Mouse (Mus musculus) kidney, embryonic 14.5 days (tissue): ENCODE measurements around the gene Alg11. TPM values are rescaled to one million over a fixed set of nuclear protein-coding genes. Genes with fewer than 3 reads are reported as not detected.

Source experiments
- ATAC-seq: fragments of 200-750 bp; cut with Nextera tagmentation; 2 replicates; pipeline ENCODE4 v1.8.0; 2017; ENCODE audit warnings: moderate number of reproducible peaks, mild to moderate bottlenecking, moderate TSS enrichment, moderate library complexity; ENCODE audit not compliant: low FRiP score, low TSS enrichment
- H3K27ac ChIP-seq: fragments of 300-500 bp; sonication (generic); 2 replicates; pipeline ENCODE4 v1.5.1; 2014; ENCODE audit warnings: low read depth, mild to moderate bottlenecking, low read length, moderate library complexity, mixed read lengths
- H3K27me3 ChIP-seq: fragments of 300-500 bp; sonication (generic); 2 replicates; pipeline ENCODE4 v1.6.1; 2014; ENCODE audit warnings: mild to moderate bottlenecking, low read length; ENCODE audit not compliant: control insufficient read depth, insufficient read depth
- H3K36me3 ChIP-seq: fragments of 300-500 bp; sonication (generic); 2 replicates; pipeline ENCODE4 v1.6.1; 2014; ENCODE audit warnings: low read length, mixed read lengths; ENCODE audit not compliant: control insufficient read depth, insufficient read depth
- H3K4me1 ChIP-seq: fragments of 300-500 bp; sonication (generic); 2 replicates; pipeline ENCODE4 v1.6.1; 2014; ENCODE audit warnings: low read length, mixed read lengths; ENCODE audit not compliant: control insufficient read depth, insufficient read depth
- H3K4me2 ChIP-seq: fragments of 300-500 bp; sonication (generic); replicated peaks from 2 replicates; pipeline ENCODE4 v1.6.1; 2014; ENCODE audit warnings: low read depth, mild to moderate bottlenecking, low read length
- H3K4me3 ChIP-seq: fragments of 300-500 bp; sonication (generic); 2 replicates; pipeline ENCODE4 v1.5.1; 2014; ENCODE audit warnings: mild to moderate bottlenecking, low read length
- H3K9ac ChIP-seq: fragments of 300-500 bp; sonication (generic); 2 replicates; pipeline ENCODE4 v1.6.1; 2014; ENCODE audit warnings: low read depth, mild to moderate bottlenecking, low read length, moderate library complexity
- H3K9me3 ChIP-seq: fragments of 300-500 bp; sonication (generic); 2 replicates; pipeline ENCODE4 v1.6.1; 2016; ENCODE audit warnings: low read length; ENCODE audit not compliant: control insufficient read depth
- WGBS: fragments of 180-500 bp; shearing (Covaris S2); extraction: QIAGEN DNeasy Blood & Tissue Kit; methylation state at CpG from one replicate; pipeline ENCODE4 v1.1.7; 2014; 5-methylcytosine and 5-hydroxymethylcytosine counted together
- polyA plus RNA-seq: library from polyadenylated mRNA; unstranded; fragments of >200 nt; fragmentation: Nextera tagmentation; extraction: Ambion mirVana; gene quantifications from 2 replicates; pipeline ENCODE4 v1.2.1, GENCODE M21; 2014

Alg11 gene
- polyA plus RNA-seq, 1 experiment from 2014 or later: 35.8 TPM

DNA sequence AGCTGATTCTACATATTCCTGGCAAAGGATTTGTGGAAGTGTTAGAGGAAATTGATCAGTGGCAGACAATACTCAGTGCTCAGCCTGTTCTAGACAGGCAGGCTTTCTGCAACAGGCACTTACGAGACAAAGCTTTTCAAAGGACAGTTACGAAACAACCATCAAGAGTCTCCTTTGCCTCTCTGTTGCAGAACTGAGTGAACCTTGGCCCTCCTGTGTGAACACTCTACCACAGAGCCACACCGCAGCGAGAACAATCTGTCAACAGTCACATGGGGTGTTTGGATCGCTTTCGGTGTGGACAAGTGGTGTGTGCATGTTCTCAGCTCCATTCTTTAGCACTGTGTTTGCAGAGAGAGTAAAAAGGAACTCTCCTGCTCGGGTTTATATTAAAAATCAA is 23.5 kb upstream of the Alg11 start:
- H3K4me2 ChIP-seq: no peak overlapping the region
- H3K9me3 ChIP-seq: no peaks in the 10 kb centered on the region
- 82% methylated on average over 7 of the region's 7 CpGs for WGBS
- no peak for ATAC-seq
- no peaks in the 10 kb centered on the region for H3K4me1 ChIP-seq
- no peaks in the 10 kb centered on the region for H3K36me3 ChIP-seq
- no peaks in the 10 kb centered on the region for H3K27me3 ChIP-seq
- H3K4me3 ChIP-seq: no peak overlapping the region
- H3K27ac ChIP-seq: no peak overlapping the region
- no peak overlapping the region for H3K9ac ChIP-seq

DNA sequence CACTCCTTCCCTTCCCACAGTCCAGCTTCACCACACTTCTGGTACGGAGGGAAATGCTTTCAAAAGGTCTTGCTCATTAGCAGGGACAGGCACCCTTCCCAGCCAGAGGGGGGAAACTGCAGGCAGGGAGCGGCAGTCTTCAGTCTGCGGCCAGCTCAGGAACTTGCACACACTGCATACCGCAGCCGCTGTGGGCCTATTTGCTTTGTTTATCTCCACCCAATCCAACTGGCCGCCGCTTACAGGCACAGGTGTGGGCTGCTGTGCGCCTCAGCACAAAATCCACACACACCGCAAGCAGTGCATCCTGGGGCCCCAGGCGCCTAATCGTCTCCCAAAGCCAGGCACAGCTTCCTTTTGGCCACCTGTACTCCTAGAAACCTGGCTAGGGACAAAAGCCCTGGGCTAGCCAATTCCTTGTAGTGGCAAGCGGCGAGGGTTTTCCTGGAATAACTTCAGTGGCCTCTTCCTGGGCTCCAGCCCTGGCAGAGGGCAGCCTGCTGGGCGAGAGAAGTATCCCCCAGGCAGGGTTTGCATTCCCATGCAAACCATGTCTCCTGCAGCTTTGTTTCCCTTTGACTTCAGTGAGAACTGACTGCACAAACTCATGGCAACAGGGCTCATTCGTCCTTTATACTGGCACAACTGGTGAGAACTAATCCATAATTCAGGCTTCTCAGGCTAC is 20.9 kb upstream of the Alg11 start:
- Histone ChIP-seq H3K27ac (no peak overlapping the region), H3K4me3 (no peak overlapping the region), H3K9ac (no peak overlapping the region), H3K27me3 (no peaks in the 10 kb centered on the region), H3K36me3 (no peaks in the 10 kb centered on the region), H3K4me2 (no peak overlapping the region), H3K4me1 (no peaks in the 10 kb centered on the region), H3K9me3 (no peaks in the 10 kb centered on the region)
- ATAC-seq: no peak
- 20% methylated on average over 15 of the region's 15 CpGs for WGBS

DNA sequence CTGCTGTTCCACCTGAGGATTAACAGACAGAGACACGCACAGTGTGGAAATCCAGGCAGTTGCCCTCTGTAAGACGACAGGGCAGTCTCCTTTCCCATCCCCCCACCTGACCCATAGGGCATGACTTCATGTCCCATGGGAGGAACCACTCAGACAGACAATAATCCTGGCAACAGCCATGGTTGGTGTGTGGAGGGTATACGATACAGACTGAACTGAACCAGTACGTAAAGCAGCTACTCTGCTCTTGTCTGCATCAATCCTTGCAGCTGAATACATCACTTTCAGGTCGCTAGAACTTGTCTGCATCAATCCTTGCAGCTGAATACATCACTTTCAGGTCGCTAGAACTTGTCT is 20.4 kb upstream of the Alg11 start:
- no peaks in the 10 kb centered on the region for H3K36me3 ChIP-seq
- no peak overlapping the region for H3K4me3 ChIP-seq
- H3K9me3 ChIP-seq: no peaks in the 10 kb centered on the region
- H3K27me3 ChIP-seq: no peaks in the 10 kb centered on the region
- H3K9ac ChIP-seq: no peak overlapping the region
- H3K4me2 ChIP-seq: no peak overlapping the region
- no peak for ATAC-seq
- 50% methylated on average over 6 of the region's 6 CpGs for WGBS
- no peak overlapping the region for H3K27ac ChIP-seq
- no peaks in the 10 kb centered on the region for H3K4me1 ChIP-seq

GRCm38 (mm10) chr8:22042515-22042914 is 18.0 kb upstream of the Alg11 start:
- Histone ChIP-seq H3K36me3 (no peaks in the 10 kb centered on the region), H3K27me3 (no peaks in the 10 kb centered on the region), H3K4me1 (no peaks in the 10 kb centered on the region), H3K9ac (no peak overlapping the region), H3K9me3 (no peaks in the 10 kb centered on the region), H3K4me3 (no peak overlapping the region), H3K4me2 (no peak overlapping the region), H3K27ac (no peak overlapping the region)
- WGBS: 82% methylated on average over 3 of the region's 3 CpGs
- no peak for ATAC-seq

DNA sequence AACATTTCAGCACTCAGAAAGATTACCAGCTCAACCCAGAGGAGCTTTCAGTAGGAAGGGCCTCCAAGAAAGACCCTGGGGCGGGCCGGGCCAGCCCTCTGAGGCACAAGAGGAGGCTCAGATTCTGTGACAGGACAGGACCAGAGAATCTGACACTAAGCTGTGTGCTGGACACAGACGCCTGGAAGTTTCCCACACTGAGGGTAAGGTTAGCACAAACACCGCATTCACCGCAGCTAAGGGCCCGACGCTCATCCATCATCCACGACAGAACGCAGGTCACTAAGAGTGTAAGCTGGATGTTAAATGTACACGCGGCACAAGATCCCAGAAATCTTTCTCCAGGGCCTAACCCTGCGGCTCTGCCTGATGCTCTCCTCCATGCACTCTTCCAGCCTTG is 16.8 kb upstream of the Alg11 start:
- no peak overlapping the region for H3K27ac ChIP-seq
- H3K9ac ChIP-seq: no peak overlapping the region
- WGBS: 30% methylated on average over 12 of the region's 12 CpGs
- no peaks in the 10 kb centered on the region for H3K27me3 ChIP-seq
- no peaks in the 10 kb centered on the region for H3K9me3 ChIP-seq
- no peaks in the 10 kb centered on the region for H3K36me3 ChIP-seq
- no peak for ATAC-seq
- no peaks in the 10 kb centered on the region for H3K4me1 ChIP-seq
- no peak overlapping the region for H3K4me2 ChIP-seq
- no peak overlapping the region for H3K4me3 ChIP-seq

GRCm38 (mm10) chr8:22047699-22048464 is 12.6 kb upstream of the Alg11 start:
- Histone ChIP-seq H3K9me3 (no peaks in the 10 kb centered on the region), H3K36me3 (no peaks in the 10 kb centered on the region), H3K27ac (no peak overlapping the region), H3K4me1 (no peaks in the 10 kb centered on the region), H3K9ac (no peak overlapping the region), H3K27me3 (no peaks in the 10 kb centered on the region), H3K4me2 (no peak overlapping the region), H3K4me3 (no peak overlapping the region)
- 54% methylated on average over 2 of the region's 2 CpGs for WGBS
- peak; percentile 78 for ATAC-seq

DNA sequence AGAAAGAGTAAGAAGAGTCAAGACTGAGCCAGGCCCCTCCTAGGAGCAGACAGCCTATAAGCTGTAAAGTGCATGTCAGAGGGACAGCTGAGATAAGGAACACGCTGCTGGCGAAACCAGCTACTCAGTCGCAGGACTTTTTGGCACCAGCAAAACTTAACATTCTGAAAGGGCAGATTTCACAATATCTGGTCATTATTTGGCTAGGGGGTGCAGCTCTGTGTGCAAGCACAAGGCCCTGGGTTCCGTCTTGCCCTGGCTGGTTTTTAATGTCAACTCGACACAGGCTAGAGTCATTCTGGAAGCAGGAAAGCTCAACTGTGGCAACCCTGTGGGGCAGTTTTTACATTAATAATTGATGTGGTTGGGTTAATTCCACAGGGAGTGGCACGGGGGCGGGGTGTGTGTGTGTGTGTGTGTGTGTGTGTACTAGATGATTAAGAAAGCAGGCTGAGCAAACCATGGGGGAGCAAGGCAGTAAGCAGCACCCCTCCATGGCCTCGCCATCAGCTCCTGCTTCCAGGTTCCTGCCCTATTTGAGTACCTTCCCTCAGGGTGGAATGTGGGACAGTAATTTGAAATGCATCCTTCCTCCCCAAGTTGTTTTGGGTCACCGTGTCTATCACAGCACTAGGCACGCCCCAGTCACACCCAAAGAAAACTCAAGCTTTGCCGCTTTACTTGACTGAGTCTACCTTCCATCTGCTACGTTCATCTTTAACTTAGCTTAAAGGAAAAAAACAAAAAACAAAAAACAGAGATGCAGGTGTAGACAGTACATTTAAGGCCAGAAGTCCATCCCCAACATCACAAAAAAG is 5.6 kb upstream of the Alg11 start:
- WGBS: 83% methylated on average over 12 of the region's 12 CpGs
- H3K9ac ChIP-seq: no peak overlapping the region
- no peak overlapping the region for H3K4me2 ChIP-seq
- no peaks in the 10 kb centered on the region for H3K4me1 ChIP-seq
- H3K27me3 ChIP-seq: peaks cover 16% of the 10 kb centered on the region
- H3K36me3 ChIP-seq: no peaks in the 10 kb centered on the region
- ATAC-seq: no peak
- H3K9me3 ChIP-seq: no peaks in the 10 kb centered on the region
- no peak overlapping the region for H3K27ac ChIP-seq
- no peak overlapping the region for H3K4me3 ChIP-seq

GRCm38 (mm10) chr8:22055492-22055877 is 5.0 kb upstream of the Alg11 start:
- H3K27ac ChIP-seq: no peak overlapping the region
- H3K9ac ChIP-seq: no peak overlapping the region
- no peak overlapping the region for H3K4me2 ChIP-seq
- no peaks in the 10 kb centered on the region for H3K4me1 ChIP-seq
- 96% methylated on average over 2 of the region's 2 CpGs for WGBS
- ATAC-seq: no peak
- H3K9me3 ChIP-seq: no peaks in the 10 kb centered on the region
- H3K36me3 ChIP-seq: no peaks in the 10 kb centered on the region
- H3K27me3 ChIP-seq: peaks cover 16% of the 10 kb centered on the region
- H3K4me3 ChIP-seq: no peak overlapping the region

- no peak for ATAC-seq
- Histone ChIP-seq H3K4me2 (no peak overlapping the region), H3K9me3 (no peaks in the 10 kb centered on the region), H3K27me3 (peaks cover 16% of the 10 kb centered on the region), H3K4me1 (no peaks in the 10 kb centered on the region), H3K4me3 (no peak overlapping the region), H3K9ac (no peak overlapping the region), H3K36me3 (no peaks in the 10 kb centered on the region), H3K27ac (no peak overlapping the region)
- 71% methylated on average over 3 of the region's 3 CpGs for WGBS
These were observed 3.7 kb upstream of the Alg11 start for GRCm38 (mm10) chr8:22056850-22057249.
